Mouse (Mus musculus): ENCODE results near the gene Olfr65. TPM values are rescaled to one million over a fixed set of nuclear protein-coding genes. Genes with fewer than 3 reads are reported as not detected.

Gene Olfr65
- polyA plus RNA-seq (2014; fragmentation: Illumina TruSeq; extraction: RNeasy Lipid Tissue Mini Kit (QIAGEN cat#74804); ENCODE audit: insufficient read depth, low read depth, low replicate concordance): not detected

GRCm38 (mm10) chr7:103903187-103903586 lies at the start of gene Olfr65:
TSS of gene Olfr65 (plus strand) at chr7:103903487.

GRCm38 (mm10) chr7:103886152-103886551 lies 17.1 kb upstream of the Olfr65 start, which contains the start of gene Olfr66:
TSS of gene Olfr66 (minus strand) at chr7:103886252.

DNA sequence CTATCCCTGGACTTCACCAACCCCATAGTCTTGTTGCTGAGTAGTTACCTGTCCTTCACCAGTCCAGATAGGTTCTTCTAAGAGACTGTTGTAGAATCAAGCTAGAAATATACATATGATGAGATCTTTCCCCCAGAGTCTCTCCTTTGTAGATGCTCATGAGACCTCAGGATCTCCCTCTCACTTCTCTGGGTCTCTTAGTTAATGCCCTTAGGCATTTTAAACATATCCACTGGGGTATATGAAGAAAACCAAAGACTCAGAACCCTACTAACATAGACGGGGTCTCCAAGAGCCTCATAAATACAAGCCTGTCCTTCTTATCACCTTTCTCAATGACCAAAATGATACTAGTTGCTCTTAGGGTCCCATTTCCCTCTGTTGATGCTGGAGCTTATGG lies 8.9 kb upstream of the Olfr65 start, which contains the start of gene Olfr64:
Gene Olfr64, minus strand, starts transcription at position 101 of the 400 bp plus-strand sequence.

DNA sequence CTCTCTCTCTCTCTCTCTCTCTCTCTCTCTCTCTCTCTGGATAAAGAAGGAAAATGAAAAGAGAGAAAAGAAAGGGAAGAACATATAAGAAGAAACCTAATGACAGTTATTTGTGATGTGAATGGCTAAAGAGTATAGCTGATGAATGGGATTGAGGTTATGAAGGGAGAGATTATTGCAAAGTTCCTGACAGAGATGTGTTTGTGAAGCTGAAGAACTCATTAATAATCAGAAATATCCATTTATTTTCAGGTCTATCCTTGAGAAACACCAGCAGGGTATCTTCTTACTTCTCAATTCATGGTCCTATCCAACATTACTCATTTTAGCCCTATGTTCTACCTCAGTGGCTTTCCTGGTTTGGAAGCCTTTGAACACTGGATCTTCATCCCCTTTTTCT lies 25.2 kb downstream of the Olfr65 start, which contains the start of gene Olfr631:
Gene Olfr631, plus strand, starts transcription at position 301 of the 400 bp plus-strand sequence.

DNA sequence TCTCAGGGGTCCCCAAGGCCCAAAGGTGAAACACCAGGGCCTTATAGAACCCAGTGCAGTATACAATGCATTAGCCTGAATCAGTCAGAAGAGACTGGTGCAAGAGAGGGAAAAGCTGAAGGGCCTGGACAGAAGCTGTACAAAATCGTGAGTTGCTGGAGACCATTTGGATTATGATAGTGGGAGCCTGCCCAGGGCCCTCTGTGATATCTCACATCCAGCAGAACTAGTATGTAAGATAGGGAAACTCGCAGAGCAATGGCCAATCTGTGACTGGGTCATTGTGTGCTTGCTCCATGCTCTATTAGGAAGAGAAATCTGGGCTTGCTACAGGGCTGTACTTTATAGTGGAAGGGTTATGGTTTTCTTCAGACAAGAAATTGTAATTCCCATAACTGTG lies 31.0 kb downstream of the Olfr65 start, which contains the start of gene Olfr632:
Gene Olfr632, plus strand, starts transcription at position 84 of the 400 bp plus-strand sequence.

DNA sequence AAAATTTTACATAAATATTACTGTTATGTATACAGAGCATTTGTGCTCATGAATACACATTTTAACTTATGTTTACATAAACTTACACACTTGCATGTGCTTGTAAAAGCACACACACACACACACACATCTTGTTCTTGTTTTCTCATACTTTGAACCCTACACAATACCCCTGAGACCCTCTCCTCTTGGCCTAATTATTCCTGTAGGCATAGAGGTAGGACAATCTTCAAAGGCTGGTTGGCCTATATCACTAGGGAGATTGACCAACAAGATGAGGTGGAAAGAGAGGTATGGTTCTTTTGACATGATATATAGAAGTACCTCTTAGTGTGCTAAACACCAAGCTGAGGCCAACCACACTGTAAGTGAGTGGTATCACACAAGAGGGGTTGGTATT lies 40.9 kb downstream of the Olfr65 start, which contains the start of gene Olfr633:
Gene Olfr633, plus strand, starts transcription at position 301 of the 400 bp plus-strand sequence.

Other genes with a start within 250 kb of the Olfr65 start
- not detected for gene Olfr623, start 239.8 kb upstream of the Olfr65 start, polyA plus RNA-seq (2014; fragmentation: Illumina TruSeq; extraction: RNeasy Lipid Tissue Mini Kit (QIAGEN cat#74804); ENCODE audit: insufficient read depth, low read depth, low replicate concordance)
- gene Olfr624, start 232.3 kb upstream of the Olfr65 start, polyA plus RNA-seq (2014; fragmentation: Illumina TruSeq; extraction: RNeasy Lipid Tissue Mini Kit (QIAGEN cat#74804); ENCODE audit: insufficient read depth, low read depth, low replicate concordance): 0.04 TPM
- not detected for gene Olfr625-ps1, start 220.8 kb upstream of the Olfr65 start, polyA plus RNA-seq (2014; fragmentation: Illumina TruSeq; extraction: RNeasy Lipid Tissue Mini Kit (QIAGEN cat#74804); ENCODE audit: insufficient read depth, low read depth, low replicate concordance)
- not detected for gene Olfr243, start 188.8 kb upstream of the Olfr65 start, polyA plus RNA-seq (2014; fragmentation: Illumina TruSeq; extraction: RNeasy Lipid Tissue Mini Kit (QIAGEN cat#74804); ENCODE audit: insufficient read depth, low read depth, low replicate concordance)
- not detected for gene Olfr628, start 173.1 kb upstream of the Olfr65 start, polyA plus RNA-seq (2014; fragmentation: Illumina TruSeq; extraction: RNeasy Lipid Tissue Mini Kit (QIAGEN cat#74804); ENCODE audit: insufficient read depth, low read depth, low replicate concordance)
- gene Olfr629, start 158.5 kb upstream of the Olfr65 start, polyA plus RNA-seq (2014; fragmentation: Illumina TruSeq; extraction: RNeasy Lipid Tissue Mini Kit (QIAGEN cat#74804); ENCODE audit: insufficient read depth, low read depth, low replicate concordance): not detected
- not detected for gene Olfr630, start 146.2 kb upstream of the Olfr65 start, polyA plus RNA-seq (2014; fragmentation: Illumina TruSeq; extraction: RNeasy Lipid Tissue Mini Kit (QIAGEN cat#74804); ENCODE audit: insufficient read depth, low read depth, low replicate concordance)
- not detected for gene Olfr69, start 131.9 kb upstream of the Olfr65 start, polyA plus RNA-seq (2014; fragmentation: Illumina TruSeq; extraction: RNeasy Lipid Tissue Mini Kit (QIAGEN cat#74804); ENCODE audit: insufficient read depth, low read depth, low replicate concordance)
- not detected for gene Olfr68, start 123.8 kb upstream of the Olfr65 start, polyA plus RNA-seq (2014; fragmentation: Illumina TruSeq; extraction: RNeasy Lipid Tissue Mini Kit (QIAGEN cat#74804); ENCODE audit: insufficient read depth, low read depth, low replicate concordance)
- gene Olfr67, start 111.7 kb upstream of the Olfr65 start, polyA plus RNA-seq (2014; fragmentation: Illumina TruSeq; extraction: RNeasy Lipid Tissue Mini Kit (QIAGEN cat#74804); ENCODE audit: insufficient read depth, low read depth, low replicate concordance): not detected
- 3,244 TPM for gene Hbb-bt, start 89.5 kb upstream of the Olfr65 start, polyA plus RNA-seq (2014; fragmentation: Illumina TruSeq; extraction: RNeasy Lipid Tissue Mini Kit (QIAGEN cat#74804); ENCODE audit: insufficient read depth, low read depth, low replicate concordance)
- 22,942 TPM for gene Hbb-bs, start 75.4 kb upstream of the Olfr65 start, polyA plus RNA-seq (2014; fragmentation: Illumina TruSeq; extraction: RNeasy Lipid Tissue Mini Kit (QIAGEN cat#74804); ENCODE audit: insufficient read depth, low read depth, low replicate concordance)
- not detected for gene Hbb-bh2, start 63.0 kb upstream of the Olfr65 start, polyA plus RNA-seq (2014; fragmentation: Illumina TruSeq; extraction: RNeasy Lipid Tissue Mini Kit (QIAGEN cat#74804); ENCODE audit: insufficient read depth, low read depth, low replicate concordance)
- not detected for gene Hbb-bh1, start 60.3 kb upstream of the Olfr65 start, polyA plus RNA-seq (2014; fragmentation: Illumina TruSeq; extraction: RNeasy Lipid Tissue Mini Kit (QIAGEN cat#74804); ENCODE audit: insufficient read depth, low read depth, low replicate concordance)
- gene Hbb-y, start 50.3 kb upstream of the Olfr65 start, polyA plus RNA-seq (2014; fragmentation: Illumina TruSeq; extraction: RNeasy Lipid Tissue Mini Kit (QIAGEN cat#74804); ENCODE audit: insufficient read depth, low read depth, low replicate concordance): not detected
- gene Olfr66, start 17.2 kb upstream of the Olfr65 start, polyA plus RNA-seq (2014; fragmentation: Illumina TruSeq; extraction: RNeasy Lipid Tissue Mini Kit (QIAGEN cat#74804); ENCODE audit: insufficient read depth, low read depth, low replicate concordance): not detected
- gene Olfr64, start 9.0 kb upstream of the Olfr65 start, polyA plus RNA-seq (2014; fragmentation: Illumina TruSeq; extraction: RNeasy Lipid Tissue Mini Kit (QIAGEN cat#74804); ENCODE audit: insufficient read depth, low read depth, low replicate concordance): not detected
- not detected for gene Olfr631, start 25.3 kb downstream of the Olfr65 start, polyA plus RNA-seq (2014; fragmentation: Illumina TruSeq; extraction: RNeasy Lipid Tissue Mini Kit (QIAGEN cat#74804); ENCODE audit: insufficient read depth, low read depth, low replicate concordance)
- gene Olfr632, start 30.9 kb downstream of the Olfr65 start, polyA plus RNA-seq (2014; fragmentation: Illumina TruSeq; extraction: RNeasy Lipid Tissue Mini Kit (QIAGEN cat#74804); ENCODE audit: insufficient read depth, low read depth, low replicate concordance): not detected
- not detected for gene Olfr633, start 41.0 kb downstream of the Olfr65 start, polyA plus RNA-seq (2014; fragmentation: Illumina TruSeq; extraction: RNeasy Lipid Tissue Mini Kit (QIAGEN cat#74804); ENCODE audit: insufficient read depth, low read depth, low replicate concordance)
- gene Olfr635, start 67.7 kb downstream of the Olfr65 start, polyA plus RNA-seq (2014; fragmentation: Illumina TruSeq; extraction: RNeasy Lipid Tissue Mini Kit (QIAGEN cat#74804); ENCODE audit: insufficient read depth, low read depth, low replicate concordance): not detected
- gene Olfr638, start 95.3 kb downstream of the Olfr65 start, polyA plus RNA-seq (2014; fragmentation: Illumina TruSeq; extraction: RNeasy Lipid Tissue Mini Kit (QIAGEN cat#74804); ENCODE audit: insufficient read depth, low read depth, low replicate concordance): not detected
- not detected for gene Olfr639, start 113.8 kb downstream of the Olfr65 start, polyA plus RNA-seq (2014; fragmentation: Illumina TruSeq; extraction: RNeasy Lipid Tissue Mini Kit (QIAGEN cat#74804); ENCODE audit: insufficient read depth, low read depth, low replicate concordance)
- gene Olfr640, start 122.1 kb downstream of the Olfr65 start, polyA plus RNA-seq (2014; fragmentation: Illumina TruSeq; extraction: RNeasy Lipid Tissue Mini Kit (QIAGEN cat#74804); ENCODE audit: insufficient read depth, low read depth, low replicate concordance): not detected
- not detected for gene Olfr641, start 132.0 kb downstream of the Olfr65 start, polyA plus RNA-seq (2014; fragmentation: Illumina TruSeq; extraction: RNeasy Lipid Tissue Mini Kit (QIAGEN cat#74804); ENCODE audit: insufficient read depth, low read depth, low replicate concordance)
- gene Olfr642, start 149.2 kb downstream of the Olfr65 start, polyA plus RNA-seq (2014; fragmentation: Illumina TruSeq; extraction: RNeasy Lipid Tissue Mini Kit (QIAGEN cat#74804); ENCODE audit: insufficient read depth, low read depth, low replicate concordance): not detected
- not detected for gene 4930516K23Rik, start 158.0 kb downstream of the Olfr65 start, polyA plus RNA-seq (2014; fragmentation: Illumina TruSeq; extraction: RNeasy Lipid Tissue Mini Kit (QIAGEN cat#74804); ENCODE audit: insufficient read depth, low read depth, low replicate concordance)
- gene Olfr644, start 168.4 kb downstream of the Olfr65 start, polyA plus RNA-seq (2014; fragmentation: Illumina TruSeq; extraction: RNeasy Lipid Tissue Mini Kit (QIAGEN cat#74804); ENCODE audit: insufficient read depth, low read depth, low replicate concordance): not detected
- not detected for gene Olfr645, start 182.0 kb downstream of the Olfr65 start, polyA plus RNA-seq (2014; fragmentation: Illumina TruSeq; extraction: RNeasy Lipid Tissue Mini Kit (QIAGEN cat#74804); ENCODE audit: insufficient read depth, low read depth, low replicate concordance)
- not detected for gene Olfr646, start 201.4 kb downstream of the Olfr65 start, polyA plus RNA-seq (2014; fragmentation: Illumina TruSeq; extraction: RNeasy Lipid Tissue Mini Kit (QIAGEN cat#74804); ENCODE audit: insufficient read depth, low read depth, low replicate concordance)
- gene Ubqln5, start 226.3 kb downstream of the Olfr65 start, polyA plus RNA-seq (2014; fragmentation: Illumina TruSeq; extraction: RNeasy Lipid Tissue Mini Kit (QIAGEN cat#74804); ENCODE audit: insufficient read depth, low read depth, low replicate concordance): not detected
- gene Olfr643, start 233.9 kb downstream of the Olfr65 start, polyA plus RNA-seq (2014; fragmentation: Illumina TruSeq; extraction: RNeasy Lipid Tissue Mini Kit (QIAGEN cat#74804); ENCODE audit: insufficient read depth, low read depth, low replicate concordance): not detected
- not detected for gene Ubqln3, start 239.8 kb downstream of the Olfr65 start, polyA plus RNA-seq (2014; fragmentation: Illumina TruSeq; extraction: RNeasy Lipid Tissue Mini Kit (QIAGEN cat#74804); ENCODE audit: insufficient read depth, low read depth, low replicate concordance)
- not detected for gene Ubqlnl, start 247.1 kb downstream of the Olfr65 start, polyA plus RNA-seq (2014; fragmentation: Illumina TruSeq; extraction: RNeasy Lipid Tissue Mini Kit (QIAGEN cat#74804); ENCODE audit: insufficient read depth, low read depth, low replicate concordance)